Mouse (Mus musculus) lung, adult 2 months (tissue): ENCODE measurements around the gene Tmem87b.

Experiments used
- CTCF ChIP-seq: fragments of 200-500 bp; IDR thresholded peaks from 2 replicates; pipeline ENCODE4 v1.5.1; 2011; ENCODE audit warnings: mild to moderate bottlenecking, low read length, control low read depth; ENCODE audit not compliant: insufficient read depth
- POLR2A ChIP-seq: fragments of 200-500 bp; IDR thresholded peaks from 2 replicates; pipeline ENCODE4 v1.6.1; 2011; ENCODE audit warnings: low read depth, mild to moderate bottlenecking, control low read depth, low read length, borderline replicate concordance; ENCODE audit errors: extremely low read depth

GRCm38 (mm10) chr2:128817786-128818681 lies at the start of gene Tmem87b:
- no peak for TF ChIP-seq CTCF
- TF ChIP-seq POLR2A, result peak; percentile 84; the same call in 1 of the 2 replicates
